Mouse (Mus musculus) adrenal gland, adult 18-20 months (tissue): ENCODE data around the gene Gtpbp10. TPM values are rescaled to one million over a fixed set of nuclear protein-coding genes. Genes with fewer than 3 reads are reported as not detected.

Experiments used
- DNase-seq, 2 experiments: peaks; one replicate each; pipeline ENCODE4 v3.0.0; 2021 to 2022; ENCODE audit warnings: low spot score in 2 of 2
- total RNA-seq, 2 experiments: library from RNA; stranded (reverse); gene quantifications; 1 replicate in 1 of 2; 2 replicates in 1 of 2; pipeline ENCODE4 v1.2.3; 2021

Gtpbp10 gene
- total RNA-seq, 2 experiments from 2014 or later, result 10.2 to 10.3 TPM

DNA sequence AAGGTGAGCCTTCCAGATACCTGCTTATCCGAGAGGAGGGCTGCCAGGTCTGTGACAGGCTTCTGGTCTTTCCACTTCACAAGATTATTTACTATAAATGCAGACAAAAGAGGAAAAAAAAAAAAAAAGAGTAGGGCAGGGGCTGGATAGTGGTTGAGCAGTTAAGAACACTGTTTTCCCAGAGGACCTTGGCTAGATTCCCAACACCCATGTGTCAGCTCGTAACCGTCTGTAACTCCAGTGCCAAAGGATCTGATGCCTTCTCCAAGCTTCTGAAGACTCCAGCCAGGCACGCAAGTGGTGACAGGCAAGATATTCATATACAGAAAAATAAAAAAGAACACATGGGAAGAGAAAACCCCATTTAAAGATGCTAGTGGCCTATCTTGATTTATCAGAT is 56.0 kb downstream of the Gtpbp10 start:
- no peak for DNase-seq

DNA sequence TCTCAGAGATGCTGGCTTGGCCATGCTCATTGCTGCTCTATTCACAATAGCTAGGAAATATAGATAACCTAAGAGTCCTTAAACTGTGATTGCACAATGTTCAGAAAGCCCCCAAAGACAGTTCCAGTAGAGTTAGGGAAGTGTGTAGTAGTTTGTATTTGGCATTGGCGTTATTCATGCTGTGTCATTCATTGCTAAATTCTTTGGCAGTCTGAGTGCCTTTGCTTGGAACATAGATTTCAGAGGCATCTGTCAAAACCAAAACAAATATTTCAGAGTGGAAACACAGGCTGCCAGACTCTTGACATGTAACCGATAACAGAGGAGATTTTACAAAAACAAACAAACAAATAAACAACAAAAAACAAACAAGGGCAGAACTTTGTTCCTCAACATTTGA is 57.8 kb downstream of the Gtpbp10 start:
- no peak for DNase-seq

DNA sequence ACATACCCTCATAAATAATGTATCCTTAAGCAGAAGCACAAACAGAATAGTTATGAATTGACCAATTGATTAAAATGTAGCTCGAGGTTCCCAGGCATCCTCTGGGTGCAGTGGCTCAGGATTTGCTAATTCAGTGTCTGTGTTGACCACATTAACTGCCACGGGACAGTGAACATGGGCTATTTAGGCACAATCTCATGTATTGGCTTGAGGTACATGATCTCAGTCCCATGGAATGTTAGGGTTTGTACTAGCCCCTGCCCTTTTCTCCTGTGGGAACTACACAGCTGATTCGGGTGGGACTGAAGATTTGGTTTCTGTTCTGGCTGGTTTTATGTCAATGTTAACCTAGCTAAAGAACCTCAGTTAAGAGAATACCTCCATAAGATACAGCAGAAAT is 62.9 kb downstream of the Gtpbp10 start:
- no peak for DNase-seq

DNA sequence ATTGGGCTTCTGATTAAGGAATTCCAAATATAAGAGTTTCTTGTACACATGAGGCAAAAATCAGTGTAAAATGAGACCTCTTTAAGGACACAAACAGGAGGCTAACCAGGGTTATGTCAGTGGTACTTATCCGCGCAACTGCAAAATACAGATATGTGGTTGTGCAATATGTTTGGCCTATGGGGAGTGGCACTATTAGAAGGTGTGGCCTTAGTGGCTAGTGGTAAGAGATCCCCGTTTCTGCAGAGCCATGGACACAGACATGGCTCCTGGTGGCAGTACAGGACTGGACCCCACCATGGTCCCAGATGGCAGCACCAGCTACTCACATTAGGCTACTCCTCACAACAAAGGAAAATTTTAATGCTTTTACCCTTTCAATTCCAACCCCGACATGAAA is 64.3 kb downstream of the Gtpbp10 start:
- no peak for DNase-seq

DNA sequence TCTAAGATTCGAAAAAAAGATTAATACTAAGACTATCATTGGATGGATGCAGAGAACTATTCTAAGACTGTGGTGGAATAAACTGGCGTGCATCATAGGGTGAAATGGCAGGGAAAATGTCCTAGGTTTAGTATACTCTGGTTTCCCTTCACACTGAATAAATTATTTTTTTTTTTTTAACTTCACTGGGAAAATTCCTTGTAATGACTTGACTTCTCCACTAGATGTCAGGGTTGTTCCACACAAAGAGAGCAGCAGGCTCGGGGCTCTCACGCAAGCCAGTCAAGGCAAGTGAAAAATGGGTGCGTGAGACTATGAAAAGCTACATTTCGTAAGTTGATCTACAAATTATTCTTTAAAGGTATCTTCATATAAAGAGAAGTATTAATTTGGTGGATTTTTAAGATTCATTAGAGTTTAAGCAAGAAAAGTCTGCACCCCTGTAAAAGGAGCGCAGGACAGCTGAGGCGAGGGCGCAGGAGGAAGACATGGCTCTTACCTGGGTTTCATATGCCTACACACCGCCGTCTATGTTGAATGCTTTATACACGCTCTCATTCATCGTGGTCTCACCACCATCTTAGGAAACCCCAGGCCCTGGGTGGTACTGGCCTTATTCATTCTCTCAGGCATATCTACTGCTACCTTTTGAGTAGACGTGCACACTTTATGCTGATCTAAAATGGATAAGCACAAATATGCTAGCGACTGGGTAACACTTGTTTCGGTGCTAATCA is 64.9 kb downstream of the Gtpbp10 start:
- DNase-seq, result no peak

DNA sequence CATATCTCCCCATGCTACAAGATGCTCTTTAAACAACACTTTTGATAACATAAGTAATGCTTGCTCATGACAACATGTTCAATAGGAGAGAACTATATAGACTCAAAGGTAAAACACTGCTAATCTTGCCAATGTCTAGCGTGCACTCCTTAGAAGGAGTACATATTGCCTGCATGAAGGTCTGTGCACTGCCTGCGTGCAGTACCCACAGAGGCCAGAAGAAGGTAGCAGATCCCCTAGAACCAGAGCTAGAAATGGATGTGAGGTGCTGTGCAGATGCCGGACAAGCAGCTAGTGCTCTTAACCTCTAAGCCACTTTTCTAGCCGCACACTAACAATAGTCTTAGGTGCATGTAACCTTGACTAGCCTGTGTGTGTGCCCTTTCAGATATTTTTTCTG is 67.2 kb downstream of the Gtpbp10 start:
- DNase-seq, result no peak

Other genes starting within 250 kb of the Gtpbp10 start
- 10 to 100 TPM in 1 of 2 experiments, 1 to 10 TPM in 1; 8.7 to 15.9 TPM for gene Cdk14, start 139.2 kb downstream of the Gtpbp10 start, total RNA-seq
- gene 1700015F17Rik, start 80.4 kb downstream of the Gtpbp10 start, total RNA-seq, result not detected
- gene Cldn12, start 44.6 kb downstream of the Gtpbp10 start, total RNA-seq, result 10 to 100 TPM; 17.5 to 18.0 TPM
- not detected for gene Gm8773, start 14.3 kb upstream of the Gtpbp10 start, total RNA-seq
- gene Cfap69, start 104.7 kb upstream of the Gtpbp10 start, total RNA-seq, result 1 to 10 TPM; 6.4 to 8.3 TPM
- 10 to 100 TPM; 32.8 to 37.6 TPM for gene Steap2, start 135.0 kb upstream of the Gtpbp10 start, total RNA-seq
- gene Steap1, start 189.8 kb upstream of the Gtpbp10 start, total RNA-seq, result 10 to 100 TPM; 22.9 to 29.9 TPM